13 mouse cellular contexts compared by ENCODE assay signal in genomic region chr19:57236647-57237046, GRCm38 (mm10).
DNase-seq lines count a peak whose midpoint lies in the region; ATAC-seq and TF ChIP-seq lines count a peak whose summit lies in the region.
"Had no signal": no experiment of that assay in that cellular context is flagged by ENCODE, and none has a peak within 500 bp of the region (broad histone marks: within the 10 kb centered on the region; RNA-seq: fewer than 3 reads in every experiment).

No protein-coding gene starts in this region.

- H3K4me1 ChIP-seq in hindbrain, embryonic 14.5 days (replicated peaks; ENCODE audit: control insufficient read depth, insufficient read depth, low read length): peaks cover 8% of the 10 kb centered on the region
- H3K4me1 ChIP-seq in hindbrain, embryonic 11.5 days (replicated peaks; ENCODE audit: control insufficient read depth, insufficient read depth, low read length): no peaks in the 10 kb centered on the region
- no peaks in the 10 kb centered on the region; the same call in 1 of the 2 replicates for H3K4me1 ChIP-seq in hindbrain, postnatal 0 days (ENCODE audit: insufficient read depth, low read length)

- no peak overlapping the region for H3K4me3 ChIP-seq in hindbrain, embryonic 14.5 days (replicated peaks; ENCODE audit: low read length)
- no peak overlapping the region for H3K4me3 ChIP-seq in hindbrain, embryonic 11.5 days (ENCODE audit: low read depth, low read length)
- H3K4me3 ChIP-seq in hindbrain, postnatal 0 days (ENCODE audit: low read length): no peak overlapping the region
- H3K4me3 ChIP-seq: embryonic facial prominence, embryonic 15.5 days had no signal

- H3K4me2 ChIP-seq in hindbrain, embryonic 14.5 days (replicated peaks): peak overlapping the region; percentile 15; the same call in 1 of the 2 replicates
- H3K4me2 ChIP-seq in hindbrain, embryonic 11.5 days (replicated peaks; ENCODE audit: low read depth, low read length): no peak overlapping the region
- no peak overlapping the region for H3K4me2 ChIP-seq in hindbrain, postnatal 0 days (ENCODE audit: low read depth, low read length)
- H3K4me2 ChIP-seq: embryonic facial prominence, embryonic 15.5 days had no signal

- H3K27me3 ChIP-seq in hindbrain, embryonic 14.5 days (ENCODE audit: control insufficient read depth, insufficient read depth, low read length): no peaks in the 10 kb centered on the region
- no peaks in the 10 kb centered on the region for H3K27me3 ChIP-seq in hindbrain, embryonic 11.5 days (ENCODE audit: control insufficient read depth, insufficient read depth, low read length)
- H3K27me3 ChIP-seq in hindbrain, postnatal 0 days (ENCODE audit: insufficient read depth, low read length): no peaks in the 10 kb centered on the region
- H3K27me3 ChIP-seq: embryonic facial prominence, embryonic 15.5 days had no signal

- WGBS in hindbrain, embryonic 14.5 days: 60% methylated on average over 15 of the region's 15 CpGs
- WGBS in hindbrain, embryonic 11.5 days: 75% methylated on average over 15 of the region's 15 CpGs
- 56% methylated on average over 15 of the region's 15 CpGs for WGBS in hindbrain, postnatal 0 days

- no peak overlapping the region for H3K9ac ChIP-seq in hindbrain, embryonic 14.5 days
- no peak overlapping the region for H3K9ac ChIP-seq in hindbrain, embryonic 11.5 days (ENCODE audit: low read depth, low read length)
- no peak overlapping the region for H3K9ac ChIP-seq in hindbrain, postnatal 0 days (replicated peaks; ENCODE audit: low read length)
- H3K9ac ChIP-seq: embryonic facial prominence, embryonic 15.5 days had no signal

- no peaks in the 10 kb centered on the region for H3K36me3 ChIP-seq in hindbrain, embryonic 14.5 days (replicated peaks; ENCODE audit: control insufficient read depth, insufficient read depth)
- H3K36me3 ChIP-seq in hindbrain, embryonic 11.5 days (ENCODE audit: control insufficient read depth, insufficient read depth, low read length): no peaks in the 10 kb centered on the region
- H3K36me3 ChIP-seq in hindbrain, postnatal 0 days (ENCODE audit: insufficient read depth, low read length): no peaks in the 10 kb centered on the region
- H3K36me3 ChIP-seq: embryonic facial prominence, embryonic 15.5 days had no signal

- TF ChIP-seq CTCF in hindbrain, postnatal 0 days (IDR thresholded peaks at IDR 0.05; ENCODE audit: low read depth): no peak

- H3K27ac ChIP-seq in hindbrain, embryonic 14.5 days: 0 out of 2 replicates have a peak overlapping the region, but pooled peaks have one; percentile 14
- no peak overlapping the region for H3K27ac ChIP-seq in hindbrain, embryonic 11.5 days (ENCODE audit: low read depth, low read length)
- H3K27ac ChIP-seq in hindbrain, postnatal 0 days: no peak overlapping the region
- H3K27ac ChIP-seq: embryonic facial prominence, embryonic 15.5 days had no signal

- ATAC-seq in hindbrain, embryonic 14.5 days (ENCODE audit: low FRiP score): no peak
- ATAC-seq in hindbrain, embryonic 11.5 days (ENCODE audit: low FRiP score): no peak
- ATAC-seq in hindbrain, postnatal 0 days: peak; percentile 64

- no peak for DNase-seq in hindbrain, embryonic 14.5 days (ENCODE audit: low spot score)
- DNase-seq in hindbrain, embryonic 11.5 days (ENCODE audit: low spot score): no peak
- DNase-seq in cerebellum, adult 9-11 months: peak; percentile 82
- peak; percentile 22 for DNase-seq in hindbrain, postnatal 0 days (ENCODE audit: low spot score)
- peak; percentile 57 to 61 for DNase-seq in right cerebral cortex, adult 2 months (ENCODE audit: low spot score in 2 of 2)
- no peak for DNase-seq in thymus, postnatal 10 days (ENCODE audit: low spot score in 2 of 2)
- DNase-seq in layer of hippocampus, postnatal 10 days (ENCODE audit: low spot score in 2 of 2): no peak
- no peak for DNase-seq in thymus, postnatal 0 days (ENCODE audit: low spot score)
- DNase-seq: heart, adult 18-20 months; heart, postnatal 4 days; liver; lung, postnatal 36 days had no signal

- no peaks in the 10 kb centered on the region for H3K9me3 ChIP-seq in hindbrain, embryonic 14.5 days (ENCODE audit: control insufficient read depth, low read length)
- no peaks in the 10 kb centered on the region for H3K9me3 ChIP-seq in hindbrain, embryonic 11.5 days (ENCODE audit: control insufficient read depth, low read length)
- H3K9me3 ChIP-seq in hindbrain, postnatal 0 days (ENCODE audit: low read length): no peaks in the 10 kb centered on the region
- H3K9me3 ChIP-seq: embryonic facial prominence, embryonic 15.5 days had no signal

Comparison
In these comparisons a context has a peak if more than half of its experiments do, and no peak if none do; other contexts are left out.
1. DNase-seq: peak in cerebellum, adult 9-11 months (single experiment), hindbrain, postnatal 0 days (single experiment) and right cerebral cortex, adult 2 months (2 of 2); none in hindbrain, embryonic 14.5 days (single experiment), hindbrain, embryonic 11.5 days (single experiment), thymus, postnatal 10 days (0 of 2), layer of hippocampus, postnatal 10 days (0 of 2) and thymus, postnatal 0 days (single experiment).